Comparison of ENCODE assay signal across 8 mouse cellular contexts in the genomic region with DNA sequence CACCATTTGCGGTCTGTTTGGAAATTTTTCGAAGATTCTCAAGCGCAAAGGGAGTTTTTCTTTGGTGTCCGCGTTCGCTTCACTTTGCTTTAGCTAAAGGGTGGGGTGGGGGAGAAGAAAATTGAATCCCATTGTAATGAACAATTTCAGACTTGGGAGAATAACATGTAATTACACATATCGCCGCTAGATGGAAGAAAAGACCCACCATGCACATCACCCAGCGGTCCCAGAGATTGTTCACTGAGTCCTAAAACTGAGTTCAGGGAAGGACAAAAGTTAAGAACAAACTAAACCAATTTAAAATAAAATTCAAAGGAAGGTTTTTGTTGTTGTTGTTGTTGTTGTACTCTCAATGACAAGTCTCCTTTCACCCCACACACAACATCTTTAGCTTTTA.
DNase-seq lines count a peak whose midpoint lies in the region; ATAC-seq lines count a peak whose summit lies in the region.

No protein-coding gene starts in this region.

- H3K27ac ChIP-seq in kidney, embryonic 16.5 days (ENCODE audit: low read length): no peak overlapping the region
- H3K27ac ChIP-seq in hindbrain, embryonic 15.5 days (replicated peaks): no peak overlapping the region

- H3K9me3 ChIP-seq in kidney, embryonic 16.5 days (ENCODE audit: low read length): no peaks in the 10 kb centered on the region
- H3K9me3 ChIP-seq in hindbrain, embryonic 15.5 days: no peaks in the 10 kb centered on the region

- H3K9ac ChIP-seq in kidney, embryonic 16.5 days (replicated peaks; ENCODE audit: low read length): no peak overlapping the region
- H3K9ac ChIP-seq in hindbrain, embryonic 15.5 days: no peak overlapping the region

- no peak overlapping the region for H3K4me2 ChIP-seq in kidney, embryonic 16.5 days (replicated peaks; ENCODE audit: low read depth, low read length)
- no peak overlapping the region for H3K4me2 ChIP-seq in hindbrain, embryonic 15.5 days

- H3K4me1 ChIP-seq in kidney, embryonic 16.5 days (ENCODE audit: insufficient read depth, low read length): no peaks in the 10 kb centered on the region
- 0 out of 2 replicates have a peak, but pooled peaks cover 4% of the 10 kb centered on the region for H3K4me1 ChIP-seq in hindbrain, embryonic 15.5 days (replicated peaks)

- no peaks in the 10 kb centered on the region for H3K36me3 ChIP-seq in kidney, embryonic 16.5 days (ENCODE audit: insufficient read depth, low read length)
- 0 out of 2 replicates have a peak, but pooled peaks cover 3% of the 10 kb centered on the region for H3K36me3 ChIP-seq in hindbrain, embryonic 15.5 days

- 15% methylated on average over 9 of the region's 9 CpGs for WGBS in kidney, embryonic 16.5 days
- 14% methylated on average over 9 of the region's 9 CpGs for WGBS in hindbrain, embryonic 15.5 days

- H3K27me3 ChIP-seq in kidney, embryonic 16.5 days (ENCODE audit: insufficient read depth, low read length): no peaks in the 10 kb centered on the region
- no peaks in the 10 kb centered on the region for H3K27me3 ChIP-seq in hindbrain, embryonic 15.5 days

- DNase-seq in kidney, adult 11 months: no peak
- DNase-seq in ES-CJ7 (ENCODE audit: low read depth, low spot score): peak; percentile 46
- DNase-seq in cerebellum, postnatal 25 days: peak; percentile 9 to 37
- DNase-seq in naive thymus-derived CD4-positive, alpha-beta T cell, adult 2 months (ENCODE audit: low read depth): peak; percentile 2
- no peak for DNase-seq in layer of hippocampus, adult 9-10 months (ENCODE audit: low spot score)
- no peak for DNase-seq in layer of hippocampus, adult 8-10 months (ENCODE audit: low spot score in 2 of 2)

- ATAC-seq in kidney, embryonic 16.5 days (ENCODE audit: low FRiP score, low TSS enrichment): peak; percentile 75; the same call in 1 of the 2 replicates
- peak; percentile 85 for ATAC-seq in hindbrain, embryonic 15.5 days (ENCODE audit: low FRiP score, low read depth)

- H3K4me3 ChIP-seq in kidney, embryonic 16.5 days (ENCODE audit: low read length): no peak overlapping the region
- no peak overlapping the region for H3K4me3 ChIP-seq in hindbrain, embryonic 15.5 days

Comparison
In these comparisons a context has a peak if more than half of its experiments do, and no peak if none do; other contexts are left out.
1. DNase-seq: peak in ES-CJ7 (single experiment), cerebellum, postnatal 25 days (2 of 2) and naive thymus-derived CD4-positive, alpha-beta T cell, adult 2 months (single experiment); none in kidney, adult 11 months (single experiment), layer of hippocampus, adult 9-10 months (single experiment) and layer of hippocampus, adult 8-10 months (0 of 2).